Mouse (Mus musculus): ENCODE data around the gene Olfr714.
"Not testable (repeated sequence)": the region's sequence is repeated elsewhere in the genome, so short reads cannot be mapped to it uniquely, and the experiment has no call there.

The Olfr714 gene

DNA sequence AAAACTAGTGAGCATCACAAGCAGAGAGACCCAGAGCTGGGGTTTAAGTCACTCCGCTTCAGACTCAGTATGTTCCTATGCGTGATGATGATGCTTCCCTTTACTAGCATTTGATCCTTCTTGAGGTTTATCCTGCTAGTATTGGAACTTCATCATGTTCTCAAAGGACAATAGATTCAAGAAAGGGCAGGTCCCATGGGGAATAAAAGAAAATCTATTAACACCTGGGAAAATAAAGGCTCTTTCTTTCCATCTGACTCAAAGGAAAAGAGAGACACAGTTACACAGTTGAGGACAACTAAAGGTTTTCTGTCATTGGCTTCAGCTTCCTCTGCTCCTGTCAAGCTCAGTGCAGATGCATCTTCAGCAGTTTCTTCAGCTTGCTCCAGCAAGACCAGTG is at the start of gene Olfr714:
Olfr714 (plus strand) TSS at position 301 of the 400 bp plus-strand sequence.
- in situ Hi-C loops (cut with MboI; ENCODE audit: unreplicated experiment in 2 of 2), result no loop called here

GRCm38 (mm10) chr7:107030874-107031273 is 39.9 kb upstream of the Olfr714 start, which contains the start of gene Olfr713:
Olfr713 (plus strand) TSS chr7:107031174.
- in situ Hi-C loops (cut with MboI; ENCODE audit: unreplicated experiment in 2 of 2), result loop anchor here (25.0 kb wide), 1 partner anchor 1319 kb away; no protein-coding TSS in a partner anchor

DNA sequence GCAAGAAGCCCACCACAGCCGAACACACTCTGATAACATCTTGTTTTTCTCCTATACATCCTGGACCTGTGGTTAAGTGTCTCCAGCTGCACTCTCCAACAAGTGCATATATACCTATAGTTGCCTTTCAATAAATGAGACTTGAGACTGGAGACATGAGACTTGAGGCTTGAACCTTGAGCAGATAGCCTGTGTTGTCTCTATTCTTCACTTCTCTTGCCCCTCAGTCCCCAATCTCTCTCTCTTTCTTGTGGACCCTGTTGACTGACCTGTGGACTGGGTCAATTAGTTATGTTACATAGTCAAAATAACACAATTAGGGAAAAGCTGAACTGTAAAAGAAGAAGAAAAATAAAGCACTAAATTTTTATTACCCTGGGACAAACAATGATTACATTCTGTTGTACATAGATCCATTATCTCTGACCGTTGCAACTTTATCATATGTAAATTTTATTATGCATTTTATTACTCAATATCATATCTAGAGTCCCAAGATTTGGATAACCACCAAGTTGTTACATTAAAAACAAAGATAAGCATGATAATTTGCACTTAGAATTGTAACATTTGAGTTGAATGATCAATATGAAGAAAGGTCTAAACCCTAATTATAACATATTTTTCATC is 30.7 kb upstream of the Olfr714 start:
- in situ Hi-C loops (cut with MboI; ENCODE audit: unreplicated experiment in 2 of 2), result loop anchor here (25.0 kb wide), 1 partner anchor 1328 kb away; no protein-coding TSS in a partner anchor

- in situ Hi-C loops (cut with MboI; ENCODE audit: unreplicated experiment in 2 of 2), result loop anchor here (25.0 kb wide), 1 partner anchor 1331 kb away; no protein-coding TSS in a partner anchor
Measured at GRCm38 (mm10) chr7:107043136-107043535, 27.6 kb upstream of the Olfr714 start.

GRCm38 (mm10) chr7:107044407-107044806 is 26.4 kb upstream of the Olfr714 start:
- in situ Hi-C loops (cut with MboI; ENCODE audit: unreplicated experiment in 2 of 2), result loop anchor here (25.0 kb wide), 1 partner anchor 1332 kb away; no protein-coding TSS in a partner anchor

- in situ Hi-C loops (cut with MboI; ENCODE audit: unreplicated experiment in 2 of 2), result loop anchor here (5.0 to 25.0 kb wide), 3 partner anchors 1224 to 1334 kb away; no protein-coding TSS in a partner anchor
Measured at GRCm38 (mm10) chr7:107045833-107046232, 24.9 kb upstream of the Olfr714 start.

DNA sequence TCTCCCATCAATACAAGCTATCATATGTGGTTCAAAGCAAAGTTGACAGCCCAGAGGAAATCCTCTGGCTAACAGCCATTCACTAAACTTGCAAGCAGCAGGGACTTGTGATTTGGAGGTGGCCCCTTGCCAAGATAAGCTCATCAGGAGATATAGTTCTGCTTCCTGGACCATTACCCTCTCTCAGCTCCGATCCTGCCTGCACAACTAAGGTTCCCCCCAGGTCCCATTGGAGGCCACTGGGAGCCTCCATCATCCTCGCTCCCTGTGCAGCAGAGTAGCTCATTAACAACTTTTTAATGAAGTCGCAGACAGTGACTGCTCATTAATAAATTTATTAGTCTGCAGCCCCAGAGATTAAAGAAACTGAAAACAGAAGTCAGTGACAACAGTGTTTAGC is 23.2 kb upstream of the Olfr714 start:
- in situ Hi-C loops (cut with MboI; ENCODE audit: unreplicated experiment in 2 of 2), result loop anchor here (5.0 to 25.0 kb wide), 3 partner anchors 1225 to 1335 kb away; no protein-coding TSS in a partner anchor

DNA sequence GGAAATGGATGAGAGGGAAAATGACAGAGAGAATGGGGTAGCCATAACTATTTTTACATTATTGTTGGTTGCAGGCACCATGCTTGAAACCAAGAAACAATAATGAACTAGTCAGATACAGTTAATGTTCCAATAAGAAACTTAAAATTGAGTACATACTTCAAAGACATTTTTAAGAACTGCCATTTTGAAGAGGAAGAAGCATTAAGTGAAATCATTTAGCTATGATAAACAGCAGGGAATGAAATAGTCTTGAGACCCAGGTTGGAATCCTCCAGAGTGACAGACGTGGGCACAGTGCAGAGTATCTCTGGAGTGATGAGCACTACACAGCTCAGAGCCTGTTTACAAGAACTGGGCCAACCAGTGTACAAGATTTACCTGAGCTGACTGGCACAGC is 22.1 kb downstream of the Olfr714 start, which contains the start of gene Olfr17:
Olfr17 (plus strand) TSS at position 301 of the 400 bp plus-strand sequence.
- in situ Hi-C loops (cut with MboI; ENCODE audit: unreplicated experiment in 2 of 2), result no loop called here

DNA sequence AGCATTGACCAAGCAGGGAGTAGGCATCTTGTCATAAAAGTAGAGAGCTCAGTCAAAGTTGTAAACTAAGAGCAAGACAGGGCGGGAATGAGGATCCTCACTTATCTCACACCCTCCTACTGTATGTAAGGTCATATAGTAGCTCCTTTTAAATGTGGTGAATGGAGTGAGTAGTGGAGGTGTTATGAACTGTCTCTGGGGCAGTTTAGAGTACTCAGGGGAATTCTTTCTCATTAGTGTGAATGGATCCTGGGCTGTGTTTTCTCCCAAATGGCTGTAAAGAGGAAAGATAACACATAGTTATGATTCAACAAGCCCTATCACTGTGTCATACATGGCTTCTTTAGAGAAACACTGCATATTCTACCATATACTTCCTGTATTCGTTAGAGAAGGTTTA is 39.5 kb downstream of the Olfr714 start, which contains the start of gene Olfr715b:
Olfr715b (minus strand) TSS at position 101 of the 400 bp plus-strand sequence.
- in situ Hi-C loops (cut with MboI; ENCODE audit: unreplicated experiment in 2 of 2), result not testable (repeated sequence)
